Mouse (Mus musculus) gonadal fat pad, adult 2 months (tissue): Measurements from ENCODE around the gene Chrm3. TPM values are rescaled to one million over a fixed set of nuclear protein-coding genes. Genes with fewer than 3 reads are reported as not detected.
"Not testable (repeated sequence)": the region's sequence is repeated elsewhere in the genome, so short reads cannot be mapped to it uniquely, and the experiment has no call there.

Experiments used
- DNase-seq: peaks from one replicate; pipeline ENCODE4 v3.0.0-alpha.2; 2012; ENCODE audit warnings: low read depth
- polyA plus RNA-seq: library from polyadenylated mRNA; depleted of rRNA; stranded (reverse); fragments of >200 nt; gene quantifications from 2 replicates; pipeline ENCODE4 v1.2.3, GENCODE M21; 2012; rRNA removed

Chrm3 gene
- 2.7 and 4.1 TPM in 2 replicates for polyA plus RNA-seq

DNA sequence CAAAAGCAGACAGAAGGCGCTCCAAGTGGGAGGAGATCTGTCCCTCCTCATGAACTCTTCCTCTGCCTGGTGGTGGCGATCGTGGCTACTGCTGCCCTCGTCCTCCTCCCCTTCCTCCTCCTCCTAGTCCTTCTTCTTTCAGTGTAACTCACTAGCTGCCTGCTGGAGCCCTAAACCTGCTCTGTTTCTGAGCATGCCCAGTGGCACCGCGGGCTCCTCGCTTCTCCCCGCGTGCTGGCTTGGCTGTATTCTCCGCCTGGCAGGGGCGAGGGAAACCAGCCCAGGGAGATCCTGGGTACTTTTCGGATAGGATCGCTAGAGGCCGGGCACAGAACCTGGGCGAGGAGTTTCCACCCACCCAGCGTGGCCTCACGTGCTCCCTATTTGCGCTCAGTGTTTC lies at the start of gene Chrm3:
TSS of gene Chrm3 (minus strand) at position 71 of the 400 bp plus-strand sequence.
- no peak for DNase-seq

GRCm38 (mm10) chr13:10394364-10394763 lies 33.7 kb upstream of the Chrm3 start:
- DNase-seq: no peak

DNA sequence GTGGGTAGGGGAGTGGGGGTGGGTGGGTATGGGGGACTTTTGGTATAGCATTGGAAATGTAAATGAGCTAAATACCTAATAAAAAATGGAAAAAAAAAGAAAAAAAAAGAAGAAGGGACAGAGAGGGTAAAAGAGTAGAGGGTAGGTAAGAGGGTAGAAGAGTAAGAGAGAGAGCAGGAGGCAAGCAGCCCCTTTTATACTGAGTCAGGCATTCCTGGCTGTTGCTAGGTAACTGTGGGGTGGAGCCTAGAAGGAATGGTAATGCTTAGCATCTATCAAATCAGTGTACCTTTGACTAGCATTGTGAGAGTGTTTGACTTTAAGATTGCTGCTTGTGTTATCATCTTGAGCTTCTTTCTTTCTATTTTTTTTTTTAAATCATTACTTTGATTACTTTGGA lies 14.8 kb upstream of the Chrm3 start:
- DNase-seq: not testable (repeated sequence)

DNA sequence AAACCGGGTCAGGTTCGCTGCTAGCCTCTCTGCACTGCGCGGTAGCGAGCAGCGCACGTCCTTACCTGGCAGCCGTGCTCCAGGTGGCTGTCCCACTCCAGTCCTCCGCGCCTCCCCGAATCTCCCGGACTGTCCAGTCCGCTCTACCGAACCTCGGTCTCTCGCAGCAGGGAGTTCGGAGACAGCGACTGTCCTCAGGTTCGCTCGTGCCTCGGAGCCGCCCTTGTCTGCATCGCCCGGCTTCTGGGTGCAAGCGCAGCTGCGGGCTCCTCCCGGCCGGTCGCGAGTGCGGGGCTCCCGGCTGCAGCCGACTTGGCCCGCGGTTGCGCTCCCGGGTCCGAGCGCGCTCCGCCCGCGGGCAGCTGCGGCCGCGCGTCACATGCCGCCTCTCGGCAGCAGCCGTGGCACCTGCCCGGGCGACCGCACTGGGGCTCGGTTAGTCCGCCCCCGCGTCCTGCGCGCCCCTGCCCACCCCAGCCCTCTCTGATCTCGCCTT lies 400 bp downstream of the Chrm3 start:
- no peak for DNase-seq

GRCm38 (mm10) chr13:10359516-10360198 lies 990 bp downstream of the Chrm3 start:
- DNase-seq: no peak

GRCm38 (mm10) chr13:10355796-10356195 lies 4.9 kb downstream of the Chrm3 start:
- no peak for DNase-seq

DNA sequence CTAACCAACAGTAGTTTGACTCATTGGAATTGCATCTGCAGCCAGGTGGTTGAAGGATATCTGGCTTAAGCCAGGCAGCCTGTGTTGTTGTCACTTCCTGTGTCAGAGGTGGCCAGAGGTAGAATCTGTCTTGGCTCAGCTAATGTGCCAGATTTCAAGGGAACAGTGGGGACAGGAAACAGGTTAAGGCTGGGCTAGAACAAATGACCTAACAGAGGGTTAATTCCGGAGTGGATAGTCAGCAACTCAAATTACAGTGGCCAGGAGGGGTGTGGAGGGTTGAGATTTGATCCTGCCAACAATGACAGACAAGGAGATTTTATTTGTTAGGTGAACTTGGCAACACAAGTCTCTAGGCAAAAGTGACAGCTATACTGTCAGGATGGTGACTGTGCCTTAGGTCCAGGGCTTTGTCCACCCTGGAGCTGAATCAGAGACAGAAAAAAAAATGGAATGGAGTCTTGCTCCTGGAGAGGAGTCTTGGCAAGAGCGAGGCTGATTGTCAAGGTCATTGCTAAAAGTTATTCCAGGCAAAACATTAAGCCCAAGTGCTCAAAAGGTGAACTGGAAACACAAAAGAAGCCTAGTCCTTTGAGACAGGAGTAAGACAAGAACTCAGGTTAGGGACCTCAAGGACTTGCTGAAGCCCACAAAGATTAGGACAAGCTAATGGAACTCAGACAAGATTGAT lies 5.6 kb downstream of the Chrm3 start:
- DNase-seq: no peak

GRCm38 (mm10) chr13:10352141-10352540 lies 8.5 kb downstream of the Chrm3 start:
- DNase-seq: no peak

GRCm38 (mm10) chr13:10344362-10344761 lies 16.3 kb downstream of the Chrm3 start:
- no peak for DNase-seq

DNA sequence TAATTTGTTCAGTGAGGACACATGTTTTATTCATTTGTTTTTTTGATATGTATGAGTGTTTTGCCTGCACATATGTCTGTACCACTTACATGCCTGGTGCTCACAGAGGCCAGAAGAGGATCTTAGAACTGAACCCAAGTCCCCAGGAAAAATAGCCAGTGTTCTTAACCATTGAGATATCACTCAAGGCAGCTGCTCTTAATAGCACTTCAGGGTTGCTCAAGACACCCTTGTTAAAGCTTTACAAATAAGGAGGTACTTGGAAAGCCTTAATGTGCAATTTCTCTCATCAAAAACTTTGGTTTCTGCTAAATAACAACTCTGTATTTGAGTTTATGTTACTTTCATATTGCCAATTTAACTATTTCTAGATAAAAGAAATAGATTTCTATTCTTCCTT lies 25.1 kb downstream of the Chrm3 start:
- DNase-seq: no peak

DNA sequence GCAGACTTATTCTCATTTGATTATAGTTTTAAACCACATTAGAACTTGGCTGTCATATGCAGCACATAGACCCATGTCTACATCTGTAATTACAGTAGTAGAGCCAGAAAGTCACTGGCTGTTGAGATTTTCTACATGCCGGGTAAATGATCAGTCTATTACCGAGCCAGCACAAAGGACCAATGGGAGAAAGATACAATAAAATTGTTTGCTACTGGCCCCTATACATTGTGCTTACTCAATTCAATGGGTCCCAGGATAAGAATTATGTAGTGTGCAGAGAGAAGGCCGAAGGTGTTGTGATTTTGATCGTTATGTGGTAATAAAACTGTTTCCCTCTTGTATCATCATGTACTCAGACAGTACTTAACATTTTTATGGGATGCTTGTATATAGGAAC lies 27.9 kb downstream of the Chrm3 start:
- no peak for DNase-seq

DNA sequence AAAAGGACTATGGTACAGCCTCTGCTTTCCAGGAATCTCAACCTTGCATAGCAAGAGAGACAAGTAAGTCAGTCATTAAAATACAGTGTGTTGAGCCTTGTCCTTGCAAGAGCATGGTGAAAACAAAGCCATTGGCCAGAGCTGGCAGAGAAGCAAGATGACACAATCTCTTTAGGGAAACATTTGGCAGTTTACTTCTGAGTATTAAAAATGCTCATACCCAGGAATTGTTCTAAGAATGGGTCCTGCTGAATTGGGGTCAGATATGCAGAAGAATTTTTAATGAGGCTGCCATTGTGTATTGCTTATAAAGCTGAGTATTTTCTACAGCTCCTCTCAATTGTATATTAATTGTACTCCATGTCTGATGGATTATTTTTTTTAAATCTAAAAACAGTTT lies 50.8 kb downstream of the Chrm3 start:
- no peak for DNase-seq

GRCm38 (mm10) chr13:10295160-10295559 lies 65.5 kb downstream of the Chrm3 start:
- no peak for DNase-seq

DNA sequence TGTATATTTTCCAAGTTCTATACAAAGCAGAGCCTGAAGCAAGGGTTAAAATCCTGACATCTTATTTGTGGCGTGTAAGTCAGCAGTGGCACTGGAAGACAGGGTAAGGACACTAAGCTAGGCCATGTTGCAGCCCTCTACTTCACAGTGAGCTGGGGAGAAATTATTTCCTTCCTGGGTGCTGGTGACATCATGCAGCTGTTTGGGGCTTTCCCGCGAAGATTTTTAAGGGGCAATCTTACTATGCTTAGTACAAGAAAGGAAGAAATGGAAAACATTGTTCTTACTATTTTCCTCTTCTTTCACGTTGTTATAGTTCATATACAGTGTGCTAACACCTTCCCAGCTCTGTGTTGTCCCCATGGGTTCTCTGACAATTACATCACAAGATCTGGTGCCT lies 76.3 kb downstream of the Chrm3 start:
- DNase-seq: no peak

GRCm38 (mm10) chr13:10274907-10275306 lies 85.7 kb downstream of the Chrm3 start:
- no peak for DNase-seq

- DNase-seq: no peak
Measured at GRCm38 (mm10) chr13:10263784-10264183, 96.9 kb downstream of the Chrm3 start.

DNA sequence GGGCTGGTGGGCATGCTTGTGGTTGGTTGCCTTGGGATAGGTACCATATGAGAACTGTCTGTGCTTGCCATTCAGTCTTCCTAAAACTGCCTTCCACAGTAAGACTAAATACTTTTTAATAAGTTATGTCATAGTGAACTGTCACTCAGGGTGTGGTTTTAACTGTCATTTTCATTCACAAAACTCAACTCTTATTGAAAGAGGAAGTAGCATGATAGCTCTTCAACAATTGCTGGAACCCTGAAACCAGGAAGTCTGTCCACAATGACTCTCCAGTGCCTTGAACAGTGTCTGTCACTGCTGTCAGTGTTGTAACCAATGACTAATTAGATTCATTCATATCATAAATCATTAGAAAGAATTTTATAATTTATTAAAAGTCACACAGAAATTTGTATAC lies 107.6 kb downstream of the Chrm3 start:
- no peak for DNase-seq

DNA sequence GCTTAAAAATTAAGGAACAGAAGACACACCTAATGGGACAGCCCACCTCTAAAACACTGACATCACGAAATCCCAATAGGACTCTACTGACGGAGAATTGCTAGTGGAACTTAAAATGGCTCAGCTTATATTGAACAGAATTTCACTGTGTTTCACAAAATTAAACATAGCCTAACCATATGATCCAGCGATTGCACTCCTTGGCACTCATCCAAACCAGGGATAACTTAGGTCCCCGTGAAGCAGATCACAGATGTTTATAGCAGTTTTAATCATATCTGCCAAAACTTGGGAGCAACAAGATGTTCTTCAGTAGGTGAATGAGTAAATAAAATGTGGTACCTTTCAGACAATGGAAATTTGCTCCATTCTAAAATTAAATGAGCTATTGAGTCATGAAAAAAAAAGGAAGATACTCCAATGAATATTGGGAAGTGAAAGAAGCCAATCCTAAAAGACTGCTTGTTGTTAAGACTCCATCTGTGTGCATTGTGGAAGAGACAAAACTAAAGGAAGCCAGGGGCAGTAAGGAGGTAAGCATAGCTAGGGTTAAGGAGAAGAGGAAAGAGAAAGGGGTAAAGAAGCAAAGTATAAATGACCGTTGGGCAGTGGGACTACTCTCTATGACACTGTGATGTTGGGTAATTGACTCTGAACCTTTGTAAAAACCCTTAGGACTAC lies 109.0 kb downstream of the Chrm3 start:
- no peak for DNase-seq

DNA sequence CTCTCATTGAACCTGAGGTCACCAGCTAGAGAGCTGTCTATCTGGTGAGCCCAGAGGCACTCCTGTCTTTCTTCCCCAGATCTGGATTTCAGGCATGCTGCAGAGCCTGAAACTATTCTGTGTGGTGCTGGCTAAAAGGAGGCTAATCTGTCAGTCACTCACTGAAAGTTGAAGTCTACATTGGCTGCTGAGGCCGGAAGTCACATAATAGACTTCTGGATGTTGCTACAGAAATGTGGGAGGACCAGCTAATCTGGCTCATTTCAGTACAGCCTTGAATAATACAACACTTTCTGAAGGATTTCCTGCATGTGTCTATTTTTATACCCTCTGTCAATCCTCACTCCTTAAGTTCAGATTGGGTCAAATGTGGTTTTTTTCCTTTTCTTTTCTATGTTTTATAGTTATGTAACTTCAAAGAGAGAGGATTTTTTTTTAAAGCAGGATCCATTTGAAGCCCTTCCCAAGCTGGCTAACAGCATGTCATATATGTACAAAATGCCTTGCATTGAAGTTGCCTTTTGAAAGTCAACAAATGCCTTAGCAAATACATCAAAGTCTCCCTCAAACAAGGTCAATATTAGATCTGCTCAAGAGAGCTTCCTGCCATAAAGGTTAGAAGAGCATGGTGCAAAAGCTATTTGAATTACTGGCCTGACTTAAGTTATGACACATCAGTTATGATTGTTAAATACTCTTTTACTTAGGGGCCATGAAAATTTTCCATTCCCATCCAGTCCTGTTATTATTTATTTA lies 116.2 kb downstream of the Chrm3 start:
- DNase-seq: no peak

DNA sequence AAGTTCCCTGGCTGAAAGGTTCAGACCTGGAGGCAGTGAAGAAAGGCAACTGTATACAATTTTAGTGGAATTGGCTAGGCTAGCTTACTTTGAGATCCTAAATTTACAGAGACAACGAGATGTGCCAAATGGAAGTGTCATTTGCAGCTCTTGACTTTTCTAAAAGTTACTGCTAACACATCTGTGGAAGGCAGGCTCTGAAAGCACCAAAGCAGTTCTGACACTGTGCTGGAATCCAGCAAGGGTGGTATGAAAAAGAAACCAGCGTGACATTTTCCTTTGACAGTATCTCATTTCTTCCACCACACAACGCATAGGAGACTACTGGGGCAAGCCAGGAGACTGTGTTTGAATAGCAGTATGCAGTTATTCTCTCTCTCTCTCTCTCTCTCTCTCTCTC lies 120.4 kb downstream of the Chrm3 start:
- DNase-seq: no peak

DNA sequence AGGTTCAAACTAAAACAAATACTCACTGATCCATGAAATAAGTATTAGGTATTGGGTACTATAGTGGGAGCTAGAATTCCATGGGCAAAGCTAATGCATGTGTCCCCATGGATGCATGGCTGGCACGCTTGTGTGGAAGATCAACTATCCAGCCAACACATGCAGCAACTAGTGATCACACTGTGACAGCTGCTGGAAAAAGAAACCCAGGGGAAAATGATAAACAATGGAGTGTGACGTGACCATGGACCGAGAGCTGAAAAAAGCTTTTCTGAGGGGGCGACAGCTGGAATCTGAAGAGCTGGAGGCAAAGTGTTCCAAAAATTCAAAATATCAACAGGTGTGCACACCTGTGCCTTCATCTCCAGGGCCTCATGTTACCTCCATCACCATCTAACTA lies 120.8 kb downstream of the Chrm3 start:
- DNase-seq: no peak

- no peak for DNase-seq
Measured at GRCm38 (mm10) chr13:10237616-10238015, 123.0 kb downstream of the Chrm3 start.
